Mouse (Mus musculus) heart, adult 2 months (tissue): ENCODE data around the gene Usp39.

Experiments used
- CTCF ChIP-seq: fragments of 200-600 bp; IDR thresholded peaks from 2 replicates; pipeline ENCODE4 v1.8.1; 2022; ENCODE audit warnings: antibody characterized with exemption, mild to moderate bottlenecking, moderate library complexity
- POLR2A ChIP-seq: fragments of 200-500 bp; IDR thresholded peaks from 2 replicates; pipeline ENCODE4 v1.6.1; 2011; ENCODE audit warnings: mild to moderate bottlenecking, low read depth, low read length, control low read depth; ENCODE audit not compliant: insufficient read depth

DNA sequence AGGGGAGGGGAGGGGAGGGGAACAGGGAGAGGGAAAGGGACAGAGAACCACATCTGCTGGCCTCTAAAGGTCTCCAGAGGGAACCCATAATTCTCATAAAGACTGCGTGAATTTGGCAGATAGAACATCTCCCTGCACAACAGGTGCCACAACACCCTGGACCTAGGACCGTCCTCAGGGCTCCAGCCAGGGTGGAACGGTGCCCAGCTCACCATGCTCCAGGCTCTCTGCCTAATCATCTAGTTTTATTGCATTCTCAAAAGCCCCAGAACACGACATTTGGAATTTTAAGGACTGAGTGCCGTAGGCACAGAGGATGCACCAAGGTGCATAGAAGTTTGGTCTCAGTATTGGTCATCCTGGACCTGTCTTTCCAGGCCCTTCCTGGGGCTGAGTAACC is 74.7 kb downstream of the Usp39 start:
- no peak for TF ChIP-seq POLR2A
- TF ChIP-seq CTCF = no peak
